Mouse (Mus musculus): ENCODE data around the gene Syn2. TPM values are rescaled to one million over a fixed set of nuclear protein-coding genes. Genes with fewer than 3 reads are reported as not detected.
A peak's percentile ranks its signal among the peaks of the same experiment; 100 is the strongest.

The Syn2 gene
- polyA plus RNA-seq, 1 experiment from 2014 or later = 1.0 TPM

GRCm38 (mm10) chr6:115181094-115181493 is 46.4 kb downstream of the Syn2 start:
- Histone ChIP-seq H3K9me3 (no peaks in the 10 kb centered on the region), H3K27me3 (no peaks in the 10 kb centered on the region), H3K9ac (no peak overlapping the region), H3K4me3 (no peak overlapping the region), H3K27ac (no peak overlapping the region), H3K4me1 (no peaks in the 10 kb centered on the region), H3K4me2 (no peak overlapping the region), H3K36me3 (no peaks in the 10 kb centered on the region)
- WGBS = 75% methylated on average over 2 of the region's 2 CpGs
- ATAC-seq (ENCODE audit: insufficient number of reproducible peaks, insufficient read depth, low FRiP score, low TSS enrichment, low read depth) = no peak

- Histone ChIP-seq H3K27ac (no peak overlapping the region), H3K27me3 (no peaks in the 10 kb centered on the region), H3K4me2 (no peak overlapping the region), H3K36me3 (no peaks in the 10 kb centered on the region), H3K4me3 (no peak overlapping the region), H3K9me3 (no peaks in the 10 kb centered on the region), H3K9ac (no peak overlapping the region), H3K4me1 (no peaks in the 10 kb centered on the region)
- 71% methylated on average over 7 of the region's 7 CpGs for WGBS
- ATAC-seq (ENCODE audit: insufficient number of reproducible peaks, insufficient read depth, low FRiP score, low TSS enrichment, low read depth) = no peak
These were observed 56.4 kb downstream of the Syn2 start for GRCm38 (mm10) chr6:115191111-115191510.

- Histone ChIP-seq H3K9me3 (no peaks in the 10 kb centered on the region), H3K9ac (no peak overlapping the region), H3K4me3 (no peak overlapping the region), H3K27ac (no peak overlapping the region), H3K4me1 (no peaks in the 10 kb centered on the region), H3K36me3 (no peaks in the 10 kb centered on the region), H3K27me3 (no peaks in the 10 kb centered on the region), H3K4me2 (no peak overlapping the region)
- WGBS = 85% methylated on average over 3 of the region's 3 CpGs
- ATAC-seq (ENCODE audit: insufficient number of reproducible peaks, insufficient read depth, low FRiP score, low TSS enrichment, low read depth) = no peak
These were observed 66.1 kb downstream of the Syn2 start for GRCm38 (mm10) chr6:115200753-115201152.

- WGBS = 69% methylated on average over 3 of the region's 3 CpGs
- H3K36me3 ChIP-seq = no peaks in the 10 kb centered on the region
- H3K27me3 ChIP-seq = no peaks in the 10 kb centered on the region
- H3K4me2 ChIP-seq = no peak overlapping the region
- no peaks in the 10 kb centered on the region for H3K4me1 ChIP-seq
- no peak for ATAC-seq (ENCODE audit: insufficient number of reproducible peaks, insufficient read depth, low FRiP score, low TSS enrichment, low read depth)
- H3K27ac ChIP-seq = no peak overlapping the region
- H3K9me3 ChIP-seq = no peaks in the 10 kb centered on the region
- no peak overlapping the region for H3K9ac ChIP-seq
- no peak overlapping the region for H3K4me3 ChIP-seq
These were observed 68.3 kb downstream of the Syn2 start for GRCm38 (mm10) chr6:115203029-115203428.

GRCm38 (mm10) chr6:115210187-115210586 is 75.5 kb downstream of the Syn2 start:
- Histone ChIP-seq H3K36me3 (no peaks in the 10 kb centered on the region), H3K27ac (no peak overlapping the region), H3K4me3 (no peak overlapping the region), H3K9ac (no peak overlapping the region), H3K4me1 (no peaks in the 10 kb centered on the region), H3K9me3 (no peaks in the 10 kb centered on the region), H3K27me3 (no peaks in the 10 kb centered on the region), H3K4me2 (no peak overlapping the region)
- WGBS = 52% methylated on average over 2 of the region's 2 CpGs
- ATAC-seq (ENCODE audit: insufficient number of reproducible peaks, insufficient read depth, low FRiP score, low TSS enrichment, low read depth) = no peak

GRCm38 (mm10) chr6:115210820-115211219 is 76.1 kb downstream of the Syn2 start:
- 59% methylated on average over 3 of the region's 3 CpGs for WGBS

GRCm38 (mm10) chr6:115212132-115212903 is 77.6 kb downstream of the Syn2 start:
- no peaks in the 10 kb centered on the region for H3K36me3 ChIP-seq
- ATAC-seq (ENCODE audit: insufficient number of reproducible peaks, insufficient read depth, low FRiP score, low TSS enrichment, low read depth) = no peak
- H3K9me3 ChIP-seq = no peaks in the 10 kb centered on the region
- H3K27me3 ChIP-seq = no peaks in the 10 kb centered on the region
- no peak overlapping the region for H3K4me3 ChIP-seq
- no peak overlapping the region for H3K4me2 ChIP-seq
- no peak overlapping the region for H3K27ac ChIP-seq
- 44% methylated on average over 5 of the region's 5 CpGs for WGBS
- no peaks in the 10 kb centered on the region for H3K4me1 ChIP-seq
- H3K9ac ChIP-seq = no peak overlapping the region

More at GRCm38 (mm10) chr6:115210820-115211219, 76.1 kb downstream of the Syn2 start:
- no peak for ATAC-seq (ENCODE audit: insufficient number of reproducible peaks, insufficient read depth, low FRiP score, low TSS enrichment, low read depth)
- Histone ChIP-seq H3K9ac (no peak overlapping the region), H3K4me1 (no peaks in the 10 kb centered on the region), H3K4me2 (no peak overlapping the region), H3K27me3 (no peaks in the 10 kb centered on the region), H3K4me3 (no peak overlapping the region), H3K36me3 (no peaks in the 10 kb centered on the region), H3K9me3 (no peaks in the 10 kb centered on the region), H3K27ac (no peak overlapping the region)

GRCm38 (mm10) chr6:115213129-115213528 is 78.4 kb downstream of the Syn2 start:
- Histone ChIP-seq H3K4me3 (no peak overlapping the region), H3K4me2 (no peak overlapping the region), H3K9me3 (no peaks in the 10 kb centered on the region), H3K9ac (no peak overlapping the region), H3K27me3 (no peaks in the 10 kb centered on the region), H3K27ac (no peak overlapping the region), H3K4me1 (no peaks in the 10 kb centered on the region), H3K36me3 (no peaks in the 10 kb centered on the region)
- ATAC-seq (ENCODE audit: insufficient number of reproducible peaks, insufficient read depth, low FRiP score, low TSS enrichment, low read depth) = no peak
- WGBS = 43% methylated on average over 5 of the region's 5 CpGs

GRCm38 (mm10) chr6:115221215-115221641 is 86.5 kb downstream of the Syn2 start:
- H3K27ac ChIP-seq = no peak overlapping the region
- H3K9me3 ChIP-seq = no peaks in the 10 kb centered on the region
- peaks cover 15% of the 10 kb centered on the region for H3K4me1 ChIP-seq
- no peak overlapping the region for H3K4me3 ChIP-seq
- no peaks in the 10 kb centered on the region; the same call in 1 of the 2 replicates for H3K27me3 ChIP-seq
- no peak overlapping the region for H3K9ac ChIP-seq
- WGBS = 82% methylated on average over 8 of the region's 8 CpGs
- ATAC-seq (ENCODE audit: insufficient number of reproducible peaks, insufficient read depth, low FRiP score, low TSS enrichment, low read depth) = no peak
- no peaks in the 10 kb centered on the region for H3K36me3 ChIP-seq
- H3K4me2 ChIP-seq = no peak overlapping the region

GRCm38 (mm10) chr6:115225519-115225918 is 90.8 kb downstream of the Syn2 start:
- Histone ChIP-seq H3K4me1 (peaks cover 15% of the 10 kb centered on the region), H3K36me3 (no peaks in the 10 kb centered on the region), H3K9ac (no peak overlapping the region), H3K27me3 (no peaks in the 10 kb centered on the region; the same call in 1 of the 2 replicates), H3K9me3 (no peaks in the 10 kb centered on the region), H3K4me2 (no peak overlapping the region), H3K4me3 (no peak overlapping the region), H3K27ac (no peak overlapping the region)
- 54% methylated on average over 3 of the region's 3 CpGs for WGBS
- no peak for ATAC-seq (ENCODE audit: insufficient number of reproducible peaks, insufficient read depth, low FRiP score, low TSS enrichment, low read depth)

GRCm38 (mm10) chr6:115227043-115227442 is 92.3 kb downstream of the Syn2 start, which contains the start of gene Gm17482:
TSS of gene Gm17482 (plus strand) at chr6:115227343.
- H3K9me3 ChIP-seq = no peaks in the 10 kb centered on the region
- H3K27ac ChIP-seq = peak within 1 kb of the TSS; percentile 16; the same call in 1 of the 2 replicates
- WGBS = 73% methylated on average over 4 of the region's 4 CpGs
- no peaks in the 10 kb centered on the region for H3K27me3 ChIP-seq
- no peak within 1 kb of the TSS for H3K9ac ChIP-seq
- no peak within 1 kb of the TSS for H3K4me3 ChIP-seq
- H3K4me1 ChIP-seq = peaks cover 15% of the 10 kb centered on the region
- no peak within 1 kb of the TSS for H3K4me2 ChIP-seq
- no peaks in the 10 kb centered on the region for H3K36me3 ChIP-seq
- no peak for ATAC-seq (ENCODE audit: insufficient number of reproducible peaks, insufficient read depth, low FRiP score, low TSS enrichment, low read depth)

GRCm38 (mm10) chr6:115227529-115227928 is 92.8 kb downstream of the Syn2 start:
- H3K4me1 ChIP-seq = peaks cover 15% of the 10 kb centered on the region
- 0 out of 2 replicates have a peak, but pooled peaks have one; percentile 26 for ATAC-seq (ENCODE audit: insufficient number of reproducible peaks, insufficient read depth, low FRiP score, low TSS enrichment, low read depth)
- no peak overlapping the region for H3K4me2 ChIP-seq
- no peaks in the 10 kb centered on the region for H3K36me3 ChIP-seq
- 4% methylated on average over 2 of the region's 2 CpGs for WGBS
- H3K27me3 ChIP-seq = no peaks in the 10 kb centered on the region
- no peak overlapping the region for H3K27ac ChIP-seq
- no peak overlapping the region for H3K4me3 ChIP-seq
- H3K9me3 ChIP-seq = no peaks in the 10 kb centered on the region
- H3K9ac ChIP-seq = no peak overlapping the region
